Mouse (Mus musculus): ENCODE data around the gene Topbp1.

Gene Topbp1

DNA sequence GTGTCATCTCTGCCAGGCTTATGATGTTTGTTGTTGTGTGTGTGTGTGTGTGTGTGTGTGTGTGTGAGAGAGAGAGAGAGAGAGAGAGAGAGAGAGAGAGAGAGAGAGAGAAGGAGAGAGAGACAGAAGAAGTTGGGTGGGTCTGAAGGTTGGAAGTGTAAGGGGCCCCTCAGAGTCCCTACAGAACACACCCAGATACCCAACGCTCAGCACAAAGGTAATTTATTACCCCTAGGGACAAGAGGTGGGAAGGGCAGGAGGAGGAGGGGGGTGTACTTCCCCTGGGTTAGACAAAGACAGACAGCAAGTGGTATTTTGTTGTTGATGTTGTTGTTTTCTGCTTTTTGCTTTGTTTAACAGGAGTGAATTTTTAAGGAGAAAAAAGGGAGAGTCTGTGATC lies 80.6 kb downstream of the Topbp1 start:
- no peak for DNase-seq (ENCODE audit: low read depth in 2 of 2, low spot score in 2 of 2)

DNA sequence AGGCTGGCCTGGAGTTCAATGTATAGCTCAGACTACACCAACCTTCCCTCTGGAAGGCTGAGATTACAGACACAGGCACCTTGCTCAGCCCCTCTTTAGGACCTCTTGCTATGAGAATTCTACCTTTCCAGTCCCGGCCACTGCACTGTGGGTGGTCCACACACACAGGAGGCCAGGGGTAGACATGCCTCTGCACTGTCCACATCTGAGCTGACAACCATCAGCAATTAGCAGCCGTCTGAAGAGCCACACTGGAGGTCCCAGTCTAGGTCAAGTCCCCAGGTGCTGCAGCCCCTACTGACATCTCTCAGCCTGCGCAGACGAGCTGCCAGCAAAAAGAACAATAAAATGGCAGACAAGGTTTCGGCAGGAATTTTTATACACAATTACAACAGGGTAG lies 81.6 kb downstream of the Topbp1 start:
- no peak for DNase-seq (ENCODE audit: low read depth in 2 of 2, low spot score in 2 of 2)

GRCm38 (mm10) chr9:103387011-103387653 lies 82.1 kb downstream of the Topbp1 start:
- no peak for DNase-seq (ENCODE audit: low read depth in 2 of 2, low spot score in 2 of 2)

- no peak for DNase-seq (ENCODE audit: low read depth in 2 of 2, low spot score in 2 of 2)
Observed at GRCm38 (mm10) chr9:103389261-103389660, 84.2 kb downstream of the Topbp1 start.

- no peak for DNase-seq (ENCODE audit: low read depth in 2 of 2, low spot score in 2 of 2)
Observed at GRCm38 (mm10) chr9:103391796-103392372, 86.9 kb downstream of the Topbp1 start.

- no peak for DNase-seq (ENCODE audit: low read depth in 2 of 2, low spot score in 2 of 2)
Observed at GRCm38 (mm10) chr9:103393256-103393655, 88.2 kb downstream of the Topbp1 start.

DNA sequence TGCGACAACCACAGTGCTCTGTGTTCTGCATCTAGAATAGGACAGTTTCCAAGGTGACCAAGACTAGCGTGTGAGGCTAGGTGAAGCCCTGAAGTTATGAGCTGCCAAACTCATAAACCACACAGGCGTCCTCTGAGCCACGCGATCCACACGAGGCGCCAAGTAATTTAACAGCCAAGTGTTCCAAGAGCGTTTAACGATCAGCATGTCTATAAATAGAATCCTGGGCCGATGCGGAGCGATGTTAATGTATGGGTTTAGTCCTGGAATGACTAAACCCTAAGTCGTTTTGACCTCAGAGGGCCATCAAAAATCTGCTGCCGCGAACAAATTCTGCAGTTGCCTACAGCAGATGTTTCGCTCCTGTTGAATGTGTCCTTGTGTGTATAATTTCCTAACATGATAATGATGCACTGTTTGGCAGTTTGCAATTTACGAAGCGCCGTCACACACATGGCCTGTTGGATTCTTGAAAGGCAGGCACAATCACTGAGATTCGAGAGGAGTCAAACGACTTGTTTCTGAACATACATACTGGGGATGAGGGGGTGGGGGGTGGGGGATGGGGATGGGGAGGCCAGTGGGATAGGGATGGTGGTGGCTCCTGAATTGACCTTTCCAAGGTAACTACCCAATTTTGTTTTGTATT lies 93.6 kb downstream of the Topbp1 start:
- DNase-seq (ENCODE audit: low read depth in 2 of 2, low spot score in 2 of 2) = no peak

Measured in CD8-positive naive resting alpha-beta T cell, adult 2 months (primary cell).